ENCODE assay signal across 8 mouse cellular contexts in the genomic region with DNA sequence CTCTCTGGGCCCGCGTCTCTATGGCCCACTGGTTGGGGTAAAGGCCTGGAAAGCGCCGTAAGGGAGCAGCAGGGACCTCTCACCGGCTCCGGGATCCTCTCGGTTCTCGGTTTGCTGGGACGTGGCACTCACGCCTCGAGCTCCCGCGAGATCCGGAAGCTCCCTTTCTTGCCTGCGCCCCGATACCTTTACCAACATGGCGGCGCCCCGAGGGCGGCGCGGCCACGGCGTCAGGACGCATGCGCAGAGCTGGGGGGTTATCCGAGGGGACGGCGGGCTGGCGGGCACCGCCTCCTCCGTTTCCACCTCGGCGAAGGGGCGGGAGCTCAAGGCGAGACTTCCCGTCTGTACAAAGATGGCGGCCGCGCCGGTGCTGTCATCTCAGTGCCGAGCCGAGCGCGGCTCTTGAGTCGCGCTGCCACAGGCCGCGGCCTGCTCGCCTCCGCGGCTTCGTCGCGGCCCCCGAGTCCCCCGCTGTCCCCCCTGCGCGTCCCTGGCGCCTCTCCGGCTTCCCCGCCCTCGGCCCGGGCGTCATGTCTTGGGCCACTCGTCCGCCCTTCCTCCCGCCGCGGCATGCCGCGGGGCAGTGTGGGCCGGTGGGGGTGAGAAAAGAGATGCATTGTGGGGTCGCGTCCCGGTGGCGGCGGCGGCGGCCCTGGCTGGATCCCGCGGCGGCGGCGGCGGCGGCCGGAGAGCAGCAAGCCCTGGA. TPM values are rescaled to one million over a fixed set of nuclear protein-coding genes. Genes with fewer than 3 reads are reported as not detected.
A peak's percentile ranks its signal among the peaks of the same experiment; 100 is the strongest.
DNase-seq lines count a peak whose midpoint lies in the region; ATAC-seq and TF ChIP-seq lines count a peak whose summit lies in the region.

A gene (minus strand): TSS at position 218 of the 709 bp plus-strand sequence.
A gene (plus strand): TSS at position 348 of the 709 bp plus-strand sequence.

- ATAC-seq in embryonic facial prominence, embryonic 15.5 days (ENCODE audit: insufficient number of reproducible peaks, low FRiP score, low TSS enrichment, low read depth), result peak; percentile 83
- peak; percentile 81 for ATAC-seq in limb, embryonic 14.5 days (ENCODE audit: low FRiP score, low read depth)
- ATAC-seq in midbrain, postnatal 0 days (ENCODE audit: low FRiP score), result peak; percentile 82

- H3K9me3 ChIP-seq in embryonic facial prominence, embryonic 15.5 days (replicated peaks), result no peaks in the 10 kb centered on the region
- no peaks in the 10 kb centered on the region for H3K9me3 ChIP-seq in limb, embryonic 14.5 days (ENCODE audit: control insufficient read depth, low read length)
- H3K9me3 ChIP-seq in midbrain, postnatal 0 days (ENCODE audit: low read length), result no peaks in the 10 kb centered on the region

- H3K9ac ChIP-seq in embryonic facial prominence, embryonic 15.5 days, result peak within 1 kb of the TSS; percentile 97
- peak within 1 kb of the TSS; percentile 96 for H3K9ac ChIP-seq in limb, embryonic 14.5 days (ENCODE audit: low read depth, low read length, severe bottlenecking)
- H3K9ac ChIP-seq in midbrain, postnatal 0 days (replicated peaks; ENCODE audit: low read length, poor library complexity, severe bottlenecking), result peak within 1 kb of the TSS; percentile 96

- no peak for TF ChIP-seq CTCF in bone marrow, adult 2 months (IDR thresholded peaks at IDR 0.05; ENCODE audit: control insufficient read depth, insufficient read depth, low read length)
- no peak for TF ChIP-seq CTCF in midbrain, postnatal 0 days (IDR thresholded peaks at IDR 0.05)

- peak; percentile 87; the same call in 1 of the 2 replicates for TF ChIP-seq POLR2A in bone marrow, adult 2 months (IDR thresholded peaks at IDR 0.05; ENCODE audit: borderline replicate concordance, control insufficient read depth, low read depth, low read length)
- TF ChIP-seq POLR2A in limb, embryonic 14.5 days (IDR thresholded peaks at IDR 0.05; ENCODE audit: borderline replicate concordance, extremely low read depth, insufficient read depth, insufficient read length), result peak; percentile 81; the same call in 1 of the 2 replicates

- peaks cover 45% of the 10 kb centered on the region for H3K36me3 ChIP-seq in embryonic facial prominence, embryonic 15.5 days
- H3K36me3 ChIP-seq in limb, embryonic 14.5 days (ENCODE audit: control insufficient read depth, insufficient read depth, low read length), result peaks cover 59% of the 10 kb centered on the region
- peaks cover 26% of the 10 kb centered on the region for H3K36me3 ChIP-seq in midbrain, postnatal 0 days (ENCODE audit: insufficient read depth, low read length)

- H3K4me2 ChIP-seq in embryonic facial prominence, embryonic 15.5 days (replicated peaks), result peak within 1 kb of the TSS; percentile 94
- H3K4me2 ChIP-seq in limb, embryonic 14.5 days (replicated peaks; ENCODE audit: low read depth, low read length, severe bottlenecking), result peak within 1 kb of the TSS; percentile 96
- peak within 1 kb of the TSS; percentile 97 for H3K4me2 ChIP-seq in midbrain, postnatal 0 days (ENCODE audit: low read depth, low read length, poor library complexity, severe bottlenecking)

- no peaks in the 10 kb centered on the region for H3K27me3 ChIP-seq in embryonic facial prominence, embryonic 15.5 days
- no peaks in the 10 kb centered on the region for H3K27me3 ChIP-seq in limb, embryonic 14.5 days (ENCODE audit: control insufficient read depth, insufficient read depth, low read length)
- no peaks in the 10 kb centered on the region for H3K27me3 ChIP-seq in midbrain, postnatal 0 days (ENCODE audit: insufficient read depth, low read length)

- peak; percentile 98 for DNase-seq in 416B (ENCODE audit: low read depth)
- peak; percentile 97 for DNase-seq in heart, adult 8-10 months (ENCODE audit: low spot score)
- DNase-seq in kidney, adult 9 months, result peak; percentile 98
- peak; percentile 93 for DNase-seq in limb, embryonic 14.5 days (ENCODE audit: low spot score)
- DNase-seq in midbrain, postnatal 0 days (ENCODE audit: low spot score), result peak; percentile 97
- DNase-seq in spleen, postnatal 14 days (ENCODE audit: low spot score in 2 of 2), result peak; percentile 99 to 100

- H3K4me1 ChIP-seq in bone marrow, adult 2 months (ENCODE audit: control insufficient read depth, insufficient read depth, low read length), result peaks cover 14% of the 10 kb centered on the region
- H3K4me1 ChIP-seq in embryonic facial prominence, embryonic 15.5 days, result peaks cover 59% of the 10 kb centered on the region
- H3K4me1 ChIP-seq in limb, embryonic 14.5 days (ENCODE audit: control insufficient read depth, insufficient read depth, low read length), result peaks cover 29% of the 10 kb centered on the region
- peaks cover 27% of the 10 kb centered on the region for H3K4me1 ChIP-seq in midbrain, postnatal 0 days (ENCODE audit: insufficient read depth, low read length)

- H3K4me3 ChIP-seq in bone marrow, adult 2 months (replicated peaks; ENCODE audit: control insufficient read depth, low read depth, low read length), result peak within 1 kb of the TSS; percentile 94
- H3K4me3 ChIP-seq in embryonic facial prominence, embryonic 15.5 days (replicated peaks), result peak within 1 kb of the TSS; percentile 72
- peak within 1 kb of the TSS; percentile 89 for H3K4me3 ChIP-seq in limb, embryonic 14.5 days (replicated peaks; ENCODE audit: low read length)
- H3K4me3 ChIP-seq in midbrain, postnatal 0 days (ENCODE audit: low read depth, low read length), result peak within 1 kb of the TSS; percentile 70

- WGBS in bone marrow, adult 2 months, result under 1% methylated on average over 88 of the region's 88 CpGs
- WGBS in embryonic facial prominence, embryonic 15.5 days, result under 1% methylated on average over 84 of the region's 88 CpGs
- 0% methylated on average over 53 of the region's 88 CpGs for WGBS in limb, embryonic 14.5 days
- WGBS in midbrain, postnatal 0 days, result under 1% methylated on average over 53 of the region's 88 CpGs

- peak within 1 kb of the TSS; percentile 98 for H3K27ac ChIP-seq in bone marrow, adult 2 months (ENCODE audit: control insufficient read depth, insufficient read depth, low read depth, low read length, poor library complexity)
- peak within 1 kb of the TSS; percentile 98 for H3K27ac ChIP-seq in embryonic facial prominence, embryonic 15.5 days (replicated peaks)
- peak within 1 kb of the TSS; percentile 93 for H3K27ac ChIP-seq in limb, embryonic 14.5 days (replicated peaks; ENCODE audit: low read depth, low read length)
- peak within 1 kb of the TSS; percentile 97 for H3K27ac ChIP-seq in midbrain, postnatal 0 days (ENCODE audit: low read depth, low read length)

RNA-seq across cellular contexts. Expression of the first gene that starts in this region (rescaled TPM):
- 51.4 and 84.6 TPM in 2 replicates for polyA plus RNA-seq in bone marrow, adult 2 months (2011; ENCODE audit: insufficient read depth, insufficient read length, low replicate concordance, missing spikeins)
- polyA plus RNA-seq in embryonic facial prominence, embryonic 15.5 days (2015; fragmentation: Nextera tagmentation; extraction: Ambion mirVana), result 229 and 234 TPM in 2 replicates
- 10 to 100 TPM; 64.1 to 79.1 (median 73.2) TPM for total RNA-seq in heart, adult 8-10 months (2022)
- polyA plus RNA-seq in limb, embryonic 14.5 days (2012; rRNA removed), result 197 and 283 TPM in 2 replicates
- polyA plus RNA-seq in limb, embryonic 14.5 days (2014; fragmentation: Nextera tagmentation; extraction: Ambion mirVana), result 132 and 133 TPM in 2 replicates
- total RNA-seq in midbrain, postnatal 0 days (2014; rRNA removed), result 170 and 229 TPM in 2 replicates
- 152 and 156 TPM in 2 replicates for polyA plus RNA-seq in midbrain, postnatal 0 days (2015; fragmentation: Nextera tagmentation; extraction: Ambion mirVana)

RNA-seq across cellular contexts. Expression of the second gene that starts in this region (rescaled TPM):
- 36.0 and 70.9 TPM in 2 replicates for polyA plus RNA-seq in bone marrow, adult 2 months (2011; ENCODE audit: insufficient read depth, insufficient read length, low replicate concordance, missing spikeins)
- polyA plus RNA-seq in embryonic facial prominence, embryonic 15.5 days (2015; fragmentation: Nextera tagmentation; extraction: Ambion mirVana), result 53.0 and 54.6 TPM in 2 replicates
- 10 to 100 TPM; 33.4 to 46.3 (median 42.3) TPM for total RNA-seq in heart, adult 8-10 months (2022)
- polyA plus RNA-seq in limb, embryonic 14.5 days (2012; rRNA removed), result 83.2 and 98.9 TPM in 2 replicates
- 29.2 and 33.6 TPM in 2 replicates for polyA plus RNA-seq in limb, embryonic 14.5 days (2014; fragmentation: Nextera tagmentation; extraction: Ambion mirVana)
- total RNA-seq in midbrain, postnatal 0 days (2014; rRNA removed), result 53.6 and 61.2 TPM in 2 replicates
- 52.7 and 53.7 TPM in 2 replicates for polyA plus RNA-seq in midbrain, postnatal 0 days (2015; fragmentation: Nextera tagmentation; extraction: Ambion mirVana)

Comparison
In these comparisons a context has a peak if more than half of its experiments do, and no peak if none do; other contexts are left out.
1. Peak in every context shown above with its lines: DNase-seq, ATAC-seq, H3K4me3 ChIP-seq and H3K27ac ChIP-seq.